Mouse (Mus musculus) left cerebral cortex, postnatal 10 days (tissue): ENCODE data around the gene Dedd. TPM values are rescaled to one million over a fixed set of nuclear protein-coding genes. Genes with fewer than 3 reads are reported as not detected.

Source experiments
- DNase-seq, 2 experiments: peaks; one replicate each; pipeline ENCODE4 v3.0.0; 2021 to 2022; ENCODE audit warnings: low spot score in 2 of 2, mixed read lengths in 1 of 2; ENCODE audit errors: extremely low spot score in 1 of 2
- intact Hi-C: fragments of 180-260 bp; cut with DNase I; formaldehyde crosslinking; loops from one replicate; pipeline ENCODE4 v1.15.1; 2025
- total RNA-seq, 2 experiments: library from RNA; stranded (reverse); gene quantifications; 2 replicates each; pipeline ENCODE4 v1.2.3; 2021

The Dedd gene
- total RNA-seq: 10 to 100 TPM; 34.6 to 37.8 TPM

GRCm38 (mm10) chr1:171328839-171329432, at the start of gene Dedd:
TSS of gene Dedd (plus strand) at chr1:171329145.
- DNase-seq: peak; percentile 95
- intact Hi-C loops: loop anchor here (2.0 kb wide), 1 partner anchor 34 kb away; the partner anchor contains the start of gene Ufc1

GRCm38 (mm10) chr1:171279721-171280120, 49.2 kb upstream of the Dedd start:
- intact Hi-C loops: no loop called here
- no peak for DNase-seq

GRCm38 (mm10) chr1:171280250-171280915, 48.6 kb upstream of the Dedd start:
- DNase-seq: no peak
- intact Hi-C loops: no loop called here

- intact Hi-C loops: no loop called here
- DNase-seq: peak; percentile 92 to 96
These were observed 47.9 kb upstream of the Dedd start, which contains the start of gene Ppox for GRCm38 (mm10) chr1:171280916-171281527. TSS of gene Ppox (minus strand) at chr1:171281186.

- DNase-seq: peak; percentile 54 to 83
- intact Hi-C loops: no loop called here
These were observed 47.4 kb upstream of the Dedd start for GRCm38 (mm10) chr1:171281528-171281923.

- intact Hi-C loops: no loop called here
- no peak for DNase-seq
These were observed 46.7 kb upstream of the Dedd start for GRCm38 (mm10) chr1:171282086-171282805.

GRCm38 (mm10) chr1:171283188-171284160, 45.5 kb upstream of the Dedd start:
- intact Hi-C loops: no loop called here

GRCm38 (mm10) chr1:171284491-171284890, 44.5 kb upstream of the Dedd start:
- intact Hi-C loops: no loop called here
- no peak for DNase-seq

More at GRCm38 (mm10) chr1:171283188-171284160, 45.5 kb upstream of the Dedd start:
- DNase-seq: no peak

- DNase-seq: peak in 1 of 2 experiments; percentile 62
- intact Hi-C loops: no loop called here
These were observed 43.7 kb upstream of the Dedd start for GRCm38 (mm10) chr1:171285096-171285892.

- DNase-seq: no peak
- intact Hi-C loops: no loop called here
These were observed 42.4 kb upstream of the Dedd start for GRCm38 (mm10) chr1:171286517-171286916.

GRCm38 (mm10) chr1:171287136-171288081, 41.5 kb upstream of the Dedd start, which contains the start of gene Usp21:
TSS of gene Usp21 (minus strand) at chr1:171287991.
- peak; percentile 93 to 97 for DNase-seq
- intact Hi-C loops: no loop called here

- DNase-seq: no peak
- intact Hi-C loops: no loop called here
These were observed 40.6 kb upstream of the Dedd start for GRCm38 (mm10) chr1:171288328-171288727.

- intact Hi-C loops: no loop called here
- DNase-seq: no peak
These were observed 35.6 kb upstream of the Dedd start for GRCm38 (mm10) chr1:171293351-171293750.

GRCm38 (mm10) chr1:171293906-171294297, 35.0 kb upstream of the Dedd start:
- DNase-seq: no peak
- intact Hi-C loops: loop anchor here (2.0 kb wide), 1 partner anchor 35 kb away; the partner anchor contains the start of gene Dedd

GRCm38 (mm10) chr1:171294298-171295062, 34.5 kb upstream of the Dedd start, which contains the start of gene Ufc1:
TSS of gene Ufc1 (minus strand) at chr1:171295024.
- DNase-seq: peak; percentile 78 to 87
- intact Hi-C loops: loop anchor here (2.0 kb wide), 1 partner anchor 34 kb away; the partner anchor contains the start of gene Dedd
